Mouse (Mus musculus) central nervous system, embryonic 18 days (tissue): ENCODE measurements around the gene Gm4724. TPM values are rescaled to one million over a fixed set of nuclear protein-coding genes. Genes with fewer than 3 reads are reported as not detected.

Experiments used
- polyA plus RNA-seq: library from polyadenylated mRNA; depleted of rRNA; stranded (reverse); fragments of >200 nt; gene quantifications from 2 replicates; pipeline ENCODE4 v1.2.3, GENCODE M21; 2012; rRNA removed

Gm4724 gene
- 22.3 and 28.7 TPM in 2 replicates for polyA plus RNA-seq

GRCm38 (mm10) chr2:175435707-175436106, at the start of gene Gm4724:
Gm4724 (minus strand) TSS chr2:175435807.

GRCm38 (mm10) chr2:175469685-175470084, 34.1 kb upstream of the Gm4724 start, which contains the start of gene Zfp965:
Zfp965 (plus strand) TSS chr2:175469985.

Other genes with a start within 250 kb of the Gm4724 start
- 18.2 and 20.8 TPM in 2 replicates for gene Gm14391, start 228.9 kb downstream of the Gm4724 start, polyA plus RNA-seq
- gene Gm14440, start 160.7 kb downstream of the Gm4724 start, polyA plus RNA-seq, result not detected in 2 replicates
- gene Gm4631, start 97.6 kb downstream of the Gm4724 start, polyA plus RNA-seq, result 18.2 and 20.9 TPM in 2 replicates
- 3.0 and 4.6 TPM in 2 replicates for gene Zfp968, start 63.4 kb downstream of the Gm4724 start, polyA plus RNA-seq
- 4.8 and 5.6 TPM in 2 replicates for gene Zfp965, start 34.2 kb upstream of the Gm4724 start, polyA plus RNA-seq
- not detected in 2 replicates for gene Gm11007, start 208.2 kb upstream of the Gm4724 start, polyA plus RNA-seq